Mouse (Mus musculus): Measurements from ENCODE around the gene Caprin2. TPM values are rescaled to one million over a fixed set of nuclear protein-coding genes. Genes with fewer than 3 reads are reported as not detected.

Gene Caprin2
- polyA plus RNA-seq, 1 experiment from 2014 or later = 15.9 TPM

GRCm38 (mm10) chr6:148830748-148831727, 65.0 kb downstream of the Caprin2 start, which contains the start of gene Ipo8:
Gene Ipo8 (minus strand): TSS chr6:148831467.
- peak within 1 kb of the TSS; percentile 88 for H3K4me2 ChIP-seq (replicated peaks)
- H3K9ac ChIP-seq = peak within 1 kb of the TSS; percentile 64
- peak within 1 kb of the TSS; percentile 81 for H3K4me3 ChIP-seq
- no peak within 1 kb of the TSS for H3K27ac ChIP-seq
- no peaks in the 10 kb centered on the region for H3K9me3 ChIP-seq
- no peaks in the 10 kb centered on the region for H3K27me3 ChIP-seq (replicated peaks)
- H3K36me3 ChIP-seq = no peaks in the 10 kb centered on the region
- peaks cover 16% of the 10 kb centered on the region for H3K4me1 ChIP-seq
- ATAC-seq (ENCODE audit: low FRiP score, low read depth) = peak; percentile 99
- under 1% methylated on average over 47 of the region's 47 CpGs for WGBS

GRCm38 (mm10) chr6:148830355-148830747, 65.7 kb downstream of the Caprin2 start:
- Histone ChIP-seq H3K4me2 (replicated peaks) (peak overlapping the region; percentile 88), H3K27ac (no peak overlapping the region), H3K9ac (peak overlapping the region; percentile 64; the same call in 1 of the 2 replicates), H3K36me3 (no peaks in the 10 kb centered on the region), H3K4me1 (peaks cover 16% of the 10 kb centered on the region), H3K27me3 (replicated peaks) (no peaks in the 10 kb centered on the region), H3K4me3 (peak overlapping the region; percentile 81), H3K9me3 (no peaks in the 10 kb centered on the region)
- whole genome bisulfite sequencing = 2% methylated on average over 3 of the region's 3 CpGs
- no peak for ATAC-seq (ENCODE audit: low FRiP score, low read depth)

- no peaks in the 10 kb centered on the region for H3K27me3 ChIP-seq (replicated peaks)
- 91% methylated on average over 4 of the region's 4 CpGs for WGBS
- no peak overlapping the region for H3K9ac ChIP-seq
- no peak overlapping the region for H3K4me3 ChIP-seq
- no peak for ATAC-seq (ENCODE audit: low FRiP score, low read depth)
- no peak overlapping the region for H3K27ac ChIP-seq
- peaks cover 12% of the 10 kb centered on the region for H3K36me3 ChIP-seq
- H3K4me1 ChIP-seq = peaks cover 12% of the 10 kb centered on the region; the same call in 1 of the 2 replicates
- no peaks in the 10 kb centered on the region for H3K9me3 ChIP-seq
- no peak overlapping the region for H3K4me2 ChIP-seq (replicated peaks)
Measured at GRCm38 (mm10) chr6:148826119-148826518, 69.9 kb downstream of the Caprin2 start.

- no peak overlapping the region for H3K9ac ChIP-seq
- peaks cover 48% of the 10 kb centered on the region for H3K36me3 ChIP-seq
- H3K27ac ChIP-seq = no peak overlapping the region
- H3K4me2 ChIP-seq (replicated peaks) = no peak overlapping the region
- H3K4me1 ChIP-seq = no peaks in the 10 kb centered on the region
- WGBS = 89% methylated on average over 4 of the region's 4 CpGs
- no peaks in the 10 kb centered on the region for H3K9me3 ChIP-seq
- no peak overlapping the region for H3K4me3 ChIP-seq
- H3K27me3 ChIP-seq (replicated peaks) = no peaks in the 10 kb centered on the region
- ATAC-seq (ENCODE audit: low FRiP score, low read depth) = no peak
Measured at GRCm38 (mm10) chr6:148818624-148819343, 77.3 kb downstream of the Caprin2 start.

GRCm38 (mm10) chr6:148816751-148817150, 79.3 kb downstream of the Caprin2 start:
- WGBS = 86% methylated on average over 5 of the region's 5 CpGs
- ATAC-seq (ENCODE audit: low FRiP score, low read depth) = no peak
- no peak overlapping the region for H3K4me3 ChIP-seq
- no peak overlapping the region for H3K27ac ChIP-seq
- no peak overlapping the region for H3K4me2 ChIP-seq (replicated peaks)
- no peak overlapping the region for H3K9ac ChIP-seq
- no peaks in the 10 kb centered on the region for H3K9me3 ChIP-seq
- no peaks in the 10 kb centered on the region for H3K4me1 ChIP-seq
- no peaks in the 10 kb centered on the region for H3K27me3 ChIP-seq (replicated peaks)
- peaks cover 58% of the 10 kb centered on the region for H3K36me3 ChIP-seq

GRCm38 (mm10) chr6:148811117-148811516, 84.9 kb downstream of the Caprin2 start:
- Histone ChIP-seq H3K27me3 (replicated peaks) (no peaks in the 10 kb centered on the region), H3K9me3 (no peaks in the 10 kb centered on the region), H3K4me1 (no peaks in the 10 kb centered on the region), H3K4me2 (replicated peaks) (no peak overlapping the region), H3K9ac (no peak overlapping the region), H3K36me3 (peaks cover 55% of the 10 kb centered on the region), H3K27ac (no peak overlapping the region), H3K4me3 (no peak overlapping the region)
- WGBS = 82% methylated on average over 2 of the region's 2 CpGs
- no peak for ATAC-seq (ENCODE audit: low FRiP score, low read depth)

- ATAC-seq (ENCODE audit: low FRiP score, low read depth) = no peak
- no peak overlapping the region for H3K4me2 ChIP-seq (replicated peaks)
- H3K4me1 ChIP-seq = no peaks in the 10 kb centered on the region
- H3K9me3 ChIP-seq = no peaks in the 10 kb centered on the region
- H3K27ac ChIP-seq = no peak overlapping the region
- H3K4me3 ChIP-seq = no peak overlapping the region
- no peak overlapping the region for H3K9ac ChIP-seq
- WGBS = 82% methylated on average over 4 of the region's 4 CpGs
- H3K27me3 ChIP-seq (replicated peaks) = no peaks in the 10 kb centered on the region
- H3K36me3 ChIP-seq = peaks cover 55% of the 10 kb centered on the region
Measured at GRCm38 (mm10) chr6:148799773-148800172, 96.3 kb downstream of the Caprin2 start.

- 91% methylated on average over 2 of the region's 2 CpGs for WGBS
- H3K4me1 ChIP-seq = no peaks in the 10 kb centered on the region
- no peak overlapping the region for H3K9ac ChIP-seq
- H3K9me3 ChIP-seq = no peaks in the 10 kb centered on the region
- no peak overlapping the region for H3K4me2 ChIP-seq (replicated peaks)
- no peaks in the 10 kb centered on the region for H3K27me3 ChIP-seq (replicated peaks)
- no peak for ATAC-seq (ENCODE audit: low FRiP score, low read depth)
- peaks cover 40% of the 10 kb centered on the region for H3K36me3 ChIP-seq
- H3K27ac ChIP-seq = no peak overlapping the region
- no peak overlapping the region for H3K4me3 ChIP-seq
Measured at GRCm38 (mm10) chr6:148795145-148795544, 100.9 kb downstream of the Caprin2 start.

Other genes with a start within 250 kb of the Caprin2 start
- gene Ipo8, start 64.8 kb downstream of the Caprin2 start, polyA plus RNA-seq (2016; fragmentation: Nextera tagmentation; extraction: Ambion mirVana) = 24.2 and 24.5 TPM in 2 replicates
- 169 and 174 TPM in 2 replicates for gene Sinhcaf, start 50.2 kb upstream of the Caprin2 start, polyA plus RNA-seq (2016; fragmentation: Nextera tagmentation; extraction: Ambion mirVana)
- 17.4 and 20.0 TPM in 2 replicates for gene Dennd5b, start 205.4 kb upstream of the Caprin2 start, polyA plus RNA-seq (2016; fragmentation: Nextera tagmentation; extraction: Ambion mirVana)
- gene Gm10203, start 233.9 kb upstream of the Caprin2 start, polyA plus RNA-seq (2016; fragmentation: Nextera tagmentation; extraction: Ambion mirVana) = not detected in 2 replicates
- 6.5 and 7.3 TPM in 2 replicates for gene Etfbkmt, start 243.6 kb upstream of the Caprin2 start, polyA plus RNA-seq (2016; fragmentation: Nextera tagmentation; extraction: Ambion mirVana)